Mouse (Mus musculus) embryonic facial prominence, embryonic 14.5 days (tissue): ENCODE data around the gene Dmrtb1. TPM values are rescaled to one million over a fixed set of nuclear protein-coding genes. Genes with fewer than 3 reads are reported as not detected.

ENCODE experiments used
- microRNA-seq: library from miRNA; unstranded; fragments of <30 nt; microRNA quantifications from one replicate; pipeline ENCODE4, GENCODE M21; 2016; ENCODE audit warnings: borderline number of aligned reads
- polyA plus RNA-seq: library from polyadenylated mRNA; unstranded; fragments of >200 nt; fragmentation: Nextera tagmentation; extraction: Ambion mirVana; gene quantifications from 2 replicates; pipeline ENCODE4 v1.2.1, GENCODE M21; 2014

Dmrtb1 gene
- polyA plus RNA-seq, 1 experiment from 2014 or later = not detected

Small RNA genes lying within 50 kb of the gene (microRNA-seq; reads per million reads assigned to microRNA genes)
- gene Gm25123 = not detected

Other genes starting within 250 kb of the Dmrtb1 start
- 10.8 and 12.1 TPM in 2 replicates for gene Glis1, start 249.6 kb downstream of the Dmrtb1 start, polyA plus RNA-seq
- gene Lrp8, start 118.0 kb upstream of the Dmrtb1 start, polyA plus RNA-seq = 4.0 and 4.1 TPM in 2 replicates
- gene Magoh, start 195.5 kb upstream of the Dmrtb1 start, polyA plus RNA-seq = 171 and 176 TPM in 2 replicates
- 158 and 164 TPM in 2 replicates for gene 0610037L13Rik, start 205.6 kb upstream of the Dmrtb1 start, polyA plus RNA-seq
- gene Cpt2, start 239.4 kb upstream of the Dmrtb1 start, polyA plus RNA-seq = 32.4 and 36.3 TPM in 2 replicates